Mouse (Mus musculus) frontal cortex, adult (tissue): ENCODE measurements at regions not wholly inside any gene's neighbourhood (a gene's known extent, or its start where the extent isn't known, plus 50 kb on each side); places are given as distances from the start of the nearest gene placed in this dataset.
A peak's percentile ranks its signal among the peaks of the same experiment; 100 is the strongest.

Source experiments
- ATAC-seq: cut with Nextera tagmentation; 2 replicates; pipeline ENCODE4 v1.9.2; 2017; ENCODE audit warnings: mild to moderate bottlenecking, moderate library complexity, mixed read lengths; ENCODE audit not compliant: low TSS enrichment

GRCm38 (mm10) chr13:16756264-16756663 lies 744.6 kb downstream of the Inhba start:
- ATAC-seq = no peak

- ATAC-seq = no peak
These were observed 748.4 kb downstream of the Inhba start for GRCm38 (mm10) chr13:16760045-16760444.

- no peak for ATAC-seq
These were observed 749.8 kb downstream of the Inhba start for GRCm38 (mm10) chr13:16761415-16761814.

GRCm38 (mm10) chr13:16762326-16762725 lies 750.7 kb downstream of the Inhba start:
- no peak for ATAC-seq

- peak; percentile 34; the same call in 1 of the 2 replicates for ATAC-seq
These were observed 751.3 kb downstream of the Inhba start for GRCm38 (mm10) chr13:16762727-16763512.

- ATAC-seq = peak; percentile 81
These were observed 752.1 kb downstream of the Inhba start for GRCm38 (mm10) chr13:16763746-16764145.

DNA sequence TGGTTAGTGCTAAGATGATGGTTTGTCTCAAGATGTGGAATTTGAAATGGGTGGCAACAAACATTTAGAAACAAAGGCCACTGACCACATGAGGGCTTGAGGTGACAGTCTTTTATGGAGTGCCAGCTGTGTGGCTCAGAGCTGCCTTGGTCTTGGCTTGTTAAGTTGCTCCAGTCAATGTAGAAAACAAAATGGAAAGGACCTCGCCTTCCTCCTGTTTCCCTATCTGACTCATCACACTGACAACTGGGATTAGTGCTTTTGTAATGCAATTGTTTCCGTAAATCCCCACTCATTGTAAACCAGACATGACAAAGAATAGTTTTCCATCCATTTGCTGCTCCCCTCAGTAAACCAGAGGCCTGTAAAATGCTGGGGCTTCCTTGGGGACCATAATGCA lies 757.8 kb downstream of the Inhba start:
- ATAC-seq = no peak

DNA sequence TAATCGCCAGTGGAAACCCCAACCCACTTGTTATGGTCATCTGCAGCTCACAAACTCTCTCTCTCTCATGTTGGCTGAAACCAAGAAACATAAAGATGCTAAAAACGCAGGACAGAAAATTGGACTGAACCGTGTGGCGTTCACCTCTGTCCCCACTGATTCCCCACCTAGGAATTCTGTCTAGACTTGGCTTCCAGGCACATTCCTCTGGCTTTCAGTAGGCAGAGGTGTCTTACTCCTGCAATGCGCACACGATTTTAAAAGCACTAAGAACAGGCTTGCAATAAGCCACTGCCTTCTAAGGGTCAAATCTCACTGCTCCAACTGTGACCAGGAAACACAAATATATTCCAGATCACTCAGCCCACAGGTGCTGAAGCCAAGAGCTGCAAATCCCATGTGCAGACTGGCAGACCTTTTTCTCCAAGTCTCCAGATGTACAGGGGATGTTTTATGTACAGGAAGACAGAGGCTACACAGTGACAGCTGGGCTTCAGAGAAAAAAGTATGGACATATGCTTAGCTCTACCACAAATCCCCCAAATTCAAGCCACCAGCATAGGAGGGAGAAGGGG lies 758.3 kb downstream of the Inhba start:
- no peak for ATAC-seq

- no peak for ATAC-seq
These were observed 760.2 kb downstream of the Inhba start for GRCm38 (mm10) chr13:16771845-16772244.

- ATAC-seq = no peak
These were observed 793.9 kb downstream of the Inhba start for GRCm38 (mm10) chr13:16805560-16805959.
